Mouse (Mus musculus): ENCODE data around the gene Hspa8.

Gene Hspa8

DNA sequence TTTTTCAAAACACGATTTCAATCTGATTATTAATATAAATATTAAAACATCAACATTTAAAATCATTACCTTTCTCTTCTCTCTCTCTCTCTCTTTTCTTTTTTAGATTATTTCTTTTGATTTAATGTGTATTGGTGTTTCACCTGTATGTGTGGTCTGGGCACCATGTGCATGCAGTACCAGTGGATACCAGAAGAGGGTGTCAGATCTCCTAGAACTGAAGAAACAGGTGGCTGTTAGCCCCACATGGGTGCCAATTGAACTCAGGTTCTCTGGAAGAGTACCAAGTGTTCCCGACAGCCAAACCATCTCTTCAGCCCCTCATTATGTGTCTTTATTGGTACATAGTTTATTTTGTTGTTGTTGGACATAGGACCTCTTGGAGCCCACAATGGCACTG, 11.1 kb downstream of the Hspa8 start:
- DNase-seq, result no peak

DNA sequence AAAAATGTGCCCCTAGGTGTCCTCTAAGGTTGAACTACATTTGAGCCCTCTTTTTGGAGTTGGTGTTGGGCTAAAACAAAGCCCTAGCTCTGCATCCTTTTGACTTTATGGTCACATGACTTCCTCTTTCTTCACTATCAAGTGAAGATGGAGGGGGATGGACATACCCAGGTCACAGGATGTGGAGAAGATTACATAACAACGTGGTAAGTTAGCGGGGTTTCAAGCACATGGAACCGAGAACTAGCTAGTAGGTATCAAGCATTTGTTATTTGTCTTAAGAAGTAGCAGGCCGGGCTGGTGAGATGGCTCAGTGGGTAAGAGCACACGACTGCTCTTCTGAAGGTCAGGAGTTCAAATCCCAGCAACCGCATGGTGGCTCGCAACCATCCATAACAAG, 13.3 kb downstream of the Hspa8 start:
- DNase-seq, result no peak

DNA sequence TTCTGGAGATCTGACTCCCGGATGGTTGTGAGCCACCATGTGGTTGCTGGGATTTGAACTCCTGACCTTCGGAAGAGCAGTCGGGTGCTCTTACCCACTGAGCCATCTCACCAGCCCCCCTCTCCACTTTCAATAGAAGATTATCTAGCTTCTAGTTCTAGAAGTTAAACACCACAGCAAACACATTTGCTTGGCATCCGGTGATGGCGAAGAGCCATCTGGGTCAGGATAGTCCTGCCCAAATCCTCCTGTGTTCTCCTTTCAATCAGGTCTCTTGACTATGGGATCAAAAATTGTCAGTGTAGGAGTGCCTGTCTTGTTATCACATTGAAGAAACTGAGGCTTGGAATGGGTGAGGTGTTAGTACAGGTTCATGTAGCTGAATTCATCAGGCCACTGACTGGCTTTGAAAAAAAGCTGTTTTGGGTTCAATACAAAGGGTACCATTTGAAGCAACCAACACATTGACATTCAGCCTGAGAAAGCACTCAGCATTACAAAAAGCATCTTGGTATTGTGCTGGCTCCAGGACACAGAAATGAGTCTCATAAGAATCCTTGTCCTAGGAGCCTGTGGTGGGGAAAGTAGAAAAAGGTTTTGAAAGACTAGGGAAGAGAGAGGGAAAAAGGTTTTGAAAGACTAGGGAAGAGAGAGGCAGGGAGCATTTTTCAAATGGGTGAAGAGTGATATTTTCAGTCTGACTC, 16.7 kb downstream of the Hspa8 start:
- DNase-seq, result no peak

DNA sequence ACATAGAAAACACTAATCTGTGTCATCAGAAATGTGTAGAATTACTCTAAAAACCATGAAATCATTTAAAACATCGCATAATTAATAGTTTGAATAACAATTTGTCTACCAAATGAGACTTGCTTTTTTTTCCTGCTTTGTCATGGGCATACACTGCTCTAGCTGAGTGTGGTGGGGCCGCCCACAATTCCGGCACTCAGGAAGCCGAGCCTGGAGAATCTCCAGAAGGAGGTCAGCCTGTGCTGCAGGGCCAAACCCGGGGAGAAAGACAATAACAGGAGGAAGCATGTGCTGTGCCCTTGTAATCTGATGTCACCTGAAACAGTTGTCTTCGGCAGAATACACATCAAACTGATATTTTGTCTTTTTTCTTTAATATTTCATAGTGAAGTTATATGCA, 24.8 kb downstream of the Hspa8 start:
- DNase-seq, result no peak

DNA sequence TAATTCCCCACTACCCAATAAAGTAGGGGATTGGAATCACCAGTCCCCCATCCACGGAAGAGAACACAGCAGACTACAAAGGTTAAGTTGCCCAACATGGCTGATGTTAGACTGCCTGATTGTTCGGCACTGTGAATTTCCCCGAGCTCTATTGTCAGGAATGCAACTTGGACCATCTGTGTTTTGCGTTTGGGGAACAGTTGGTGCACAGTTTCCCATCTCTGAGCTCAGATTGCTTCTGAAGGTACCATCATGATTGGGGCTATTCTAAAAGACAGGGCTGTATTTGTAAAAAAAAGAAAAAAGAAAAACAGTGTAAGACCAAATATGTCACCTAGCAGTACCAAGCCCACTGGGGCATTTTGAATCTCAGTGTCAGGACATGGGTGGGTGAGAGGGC, 26.6 kb downstream of the Hspa8 start:
- DNase-seq, result no peak

DNA sequence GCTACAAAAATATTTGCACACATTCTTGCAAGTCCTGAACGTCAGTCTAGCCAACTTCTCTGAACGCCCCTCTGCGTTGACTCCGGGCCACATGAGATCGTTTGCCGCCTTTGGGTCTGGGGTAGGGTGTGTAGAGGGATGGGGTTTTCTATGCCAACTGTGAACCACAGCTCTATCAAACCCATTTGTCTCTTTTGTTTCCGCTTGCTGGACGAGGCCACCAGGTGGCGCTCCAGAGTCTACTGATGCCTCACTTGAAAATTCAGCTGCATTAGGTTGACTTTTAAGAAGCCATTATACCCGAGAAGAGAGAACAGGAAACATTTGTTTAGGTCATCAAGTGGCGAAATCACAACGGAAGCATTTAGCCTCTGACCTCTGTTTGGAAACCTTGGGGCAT, 33.8 kb downstream of the Hspa8 start:
- peak; percentile 85 for DNase-seq

DNA sequence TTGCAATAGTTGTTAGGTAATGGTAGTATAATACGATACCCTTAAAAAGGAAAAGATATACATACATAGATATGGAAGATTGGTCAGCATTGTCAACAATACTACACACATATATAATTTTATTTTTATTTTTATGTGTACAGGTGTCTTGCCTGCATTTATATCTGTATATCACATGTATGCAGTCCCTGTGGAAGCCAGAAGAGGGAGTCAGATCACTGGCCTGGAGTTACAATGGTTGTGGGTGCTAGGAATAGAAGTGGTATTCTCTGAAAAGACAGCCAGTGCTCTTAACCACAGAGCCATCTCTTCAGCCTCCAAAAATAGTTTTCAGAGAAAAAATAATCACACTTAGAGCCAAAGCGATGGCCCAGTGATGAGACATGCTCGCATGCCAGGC, 35.9 kb downstream of the Hspa8 start:
- DNase-seq, result no peak

DNA sequence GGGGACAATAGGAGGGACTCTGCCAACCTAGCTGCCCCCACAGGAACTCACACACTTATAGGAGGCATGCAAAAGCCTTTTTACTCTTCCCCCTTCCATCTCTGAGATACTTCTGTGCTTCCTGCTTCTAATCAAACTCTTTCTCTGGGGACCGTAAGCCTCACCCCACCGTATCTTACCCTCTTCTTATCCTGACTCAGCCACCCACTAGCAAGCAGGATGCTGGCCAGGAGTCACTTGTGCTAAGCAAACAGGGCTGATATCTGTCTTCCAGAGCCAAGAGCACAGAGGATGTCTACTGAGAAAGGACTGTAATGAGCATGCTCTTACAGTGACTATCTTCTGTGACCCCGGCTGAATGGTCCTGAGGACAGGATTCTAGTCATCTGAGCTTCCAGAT, 38.9 kb downstream of the Hspa8 start:
- DNase-seq, result no peak

DNA sequence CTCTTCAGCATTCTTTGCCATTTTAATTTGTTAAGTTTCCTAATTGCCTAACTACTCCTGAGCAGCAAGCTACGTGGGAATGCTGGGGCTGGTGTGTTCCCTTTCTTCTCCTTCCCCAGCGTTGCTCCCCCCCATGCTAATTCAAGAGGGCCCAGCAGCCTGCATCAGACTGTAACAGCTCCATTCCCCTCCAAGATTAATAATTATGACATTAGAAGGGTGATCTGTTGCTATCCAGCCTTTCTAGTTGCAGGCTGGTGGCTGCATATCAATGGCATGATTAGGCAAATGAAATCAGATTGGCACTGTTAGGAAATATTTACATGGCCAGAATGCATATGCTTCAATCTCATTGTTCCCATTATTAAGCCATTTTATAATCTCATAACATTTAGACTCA, 50.7 kb downstream of the Hspa8 start:
- no peak for DNase-seq

DNA sequence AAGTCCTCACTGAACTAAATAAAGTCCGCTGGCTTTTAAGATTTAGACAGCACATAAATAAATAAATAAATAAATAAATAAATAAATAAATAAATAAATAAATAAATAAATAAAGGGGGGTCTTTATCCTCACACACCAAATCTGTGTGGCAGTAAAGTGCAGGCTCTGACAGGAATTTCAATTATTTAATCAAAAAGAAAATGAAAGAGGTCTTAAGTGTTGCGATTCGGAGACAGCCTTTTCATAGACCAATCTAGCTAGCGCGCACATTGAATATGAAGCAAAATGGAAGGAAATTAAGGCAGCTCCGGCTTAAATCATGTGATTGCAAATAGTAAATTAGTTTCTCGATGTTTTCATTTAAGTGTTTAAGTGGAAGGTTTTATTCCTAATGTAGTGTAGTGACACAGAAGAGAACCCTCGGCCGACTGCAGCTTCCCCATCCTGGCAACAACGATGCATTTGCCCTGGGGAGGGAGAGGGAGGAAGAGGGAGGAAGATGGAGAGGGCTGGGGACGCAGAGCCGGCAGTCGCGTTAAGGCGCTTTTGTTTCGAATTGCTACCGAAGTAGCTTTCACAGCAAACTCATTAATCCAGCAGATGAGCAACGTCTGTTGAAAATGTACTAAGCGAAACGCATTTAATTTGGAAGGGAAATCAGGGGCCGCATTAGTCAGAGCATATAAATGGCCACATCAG, 57.8 kb downstream of the Hspa8 start:
- no peak for DNase-seq

DNA sequence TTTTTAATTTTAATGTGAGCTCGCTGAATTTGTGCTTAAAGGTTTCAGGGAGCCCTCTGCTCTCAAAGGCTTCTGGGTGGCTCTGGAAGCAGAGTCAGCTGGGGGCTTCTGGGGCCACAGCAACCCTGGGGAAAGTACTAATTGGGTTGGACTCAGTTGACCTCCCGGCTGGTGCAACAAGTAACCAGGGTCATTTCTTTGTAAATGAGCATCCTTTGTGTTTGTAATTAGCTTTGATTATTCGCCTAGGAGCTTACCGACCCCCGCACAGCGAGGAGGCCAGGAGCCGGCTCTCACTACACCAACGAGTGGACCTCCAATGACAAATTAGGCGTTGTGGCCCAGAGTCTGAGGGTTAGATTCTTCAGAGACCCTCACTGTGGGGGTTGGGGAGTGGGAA, 58.4 kb downstream of the Hspa8 start:
- DNase-seq, result no peak
